Mouse (Mus musculus): ENCODE data around the gene Chchd1. TPM values are rescaled to one million over a fixed set of nuclear protein-coding genes. Genes with fewer than 3 reads are reported as not detected.

Gene Chchd1
- polyA plus RNA-seq, 3 experiments from 2014 or later: 136 to 163 (median 137) TPM

DNA sequence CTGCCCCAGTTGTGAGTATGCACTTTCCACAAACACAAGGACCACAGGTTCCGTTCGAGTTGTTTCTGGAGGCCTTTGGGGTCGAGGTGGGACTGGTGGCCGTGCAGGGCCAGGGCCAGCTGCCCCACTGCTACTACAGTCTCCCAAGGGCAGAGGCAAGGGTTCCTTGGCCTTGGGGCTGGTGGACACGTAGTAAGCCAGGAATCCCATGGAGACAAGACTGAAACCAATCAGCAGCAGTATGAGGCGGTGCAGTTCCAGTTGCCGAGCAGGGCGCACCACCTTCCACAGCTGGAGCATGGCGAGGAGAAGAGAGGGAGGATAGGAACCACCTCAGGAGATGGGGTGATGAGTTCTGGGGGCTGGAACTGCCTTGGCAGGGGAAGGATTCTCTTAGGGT lies 27.1 kb downstream of the Chchd1 start:
- no peak for ATAC-seq

DNA sequence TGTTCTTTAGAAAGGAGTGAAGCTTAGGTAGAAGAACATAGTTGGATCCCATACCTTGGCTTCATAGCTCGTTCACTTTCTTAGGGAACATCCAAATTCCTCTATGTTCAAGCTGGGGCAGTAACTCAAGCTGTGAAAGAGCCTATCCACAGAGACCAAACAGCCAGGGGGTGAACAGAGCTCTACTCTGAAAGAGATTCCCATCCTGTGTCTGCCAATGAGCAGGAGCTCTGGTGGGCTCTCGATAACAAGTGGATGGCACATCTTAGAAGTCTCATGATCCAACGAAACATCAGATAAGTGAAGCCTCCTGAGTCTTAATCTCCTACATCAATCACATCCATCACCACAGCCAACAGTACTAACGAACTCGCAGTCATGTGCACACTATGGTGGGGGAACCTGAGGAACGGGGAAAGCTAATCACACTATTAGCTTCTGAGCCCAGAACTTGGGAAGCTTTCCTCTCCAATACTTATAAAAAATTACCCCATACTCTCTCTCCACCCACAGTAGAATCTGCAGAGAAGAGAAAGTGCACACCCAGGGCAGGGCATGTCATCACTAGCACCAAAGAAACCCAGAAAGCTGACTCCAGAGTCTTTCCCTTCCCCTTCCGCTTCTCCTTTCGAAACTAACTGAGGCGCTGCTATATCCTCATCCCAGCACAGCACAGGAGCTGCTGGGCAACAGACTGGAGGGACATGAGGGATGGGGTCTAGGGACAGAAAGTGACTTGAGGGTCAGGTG lies 28.2 kb downstream of the Chchd1 start:
- no peak for ATAC-seq

GRCm38 (mm10) chr14:20733041-20733951 lies 30.5 kb downstream of the Chchd1 start:
- ATAC-seq: no peak

DNA sequence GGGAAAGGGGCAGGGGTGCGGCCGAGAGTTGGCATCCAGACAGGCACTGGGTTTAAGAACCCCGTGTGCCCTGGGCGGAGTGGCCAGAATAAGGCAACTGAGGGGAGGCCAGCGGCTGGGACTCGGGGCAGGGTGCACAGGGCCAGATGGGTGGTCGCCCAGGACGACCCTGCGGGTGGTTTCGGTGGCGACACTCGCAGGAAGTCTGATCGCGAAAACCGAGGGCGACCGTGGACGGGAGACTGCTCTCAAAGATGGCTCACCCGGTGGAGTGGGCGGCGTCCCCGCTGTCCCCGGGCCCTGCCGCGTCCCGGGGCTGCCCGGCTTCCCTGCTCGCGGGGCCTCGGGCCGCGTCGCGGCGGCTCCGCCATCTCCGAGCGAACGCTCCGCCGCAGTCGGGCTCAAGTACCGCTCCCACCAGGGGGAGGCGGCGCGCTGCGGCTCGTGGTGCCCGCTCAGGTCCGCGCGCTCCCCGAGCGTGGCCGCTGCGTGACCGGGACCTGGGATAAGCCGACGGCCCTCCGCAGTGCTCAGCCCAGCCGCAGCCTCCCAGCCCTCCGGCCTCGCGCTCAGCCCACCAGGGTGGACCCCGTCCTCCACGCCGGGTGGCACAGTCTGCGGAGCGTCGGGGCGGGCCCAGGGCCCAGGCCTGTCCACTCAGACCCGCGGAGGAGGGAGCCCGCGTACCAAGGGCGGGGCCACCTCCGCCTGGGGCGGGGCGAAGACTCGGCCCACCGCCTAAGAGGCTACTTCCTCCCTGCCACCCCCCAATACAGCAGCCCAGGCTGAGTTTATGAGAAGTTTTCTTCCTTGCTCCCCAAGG lies 31.4 kb downstream of the Chchd1 start, which contains the start of gene Ndst2:
Gene Ndst2, minus strand, starts transcription at position 611 of the 823 bp plus-strand sequence.
- ATAC-seq: peak; percentile 95

GRCm38 (mm10) chr14:20735052-20735451 lies 32.2 kb downstream of the Chchd1 start:
- ATAC-seq: no peak

DNA sequence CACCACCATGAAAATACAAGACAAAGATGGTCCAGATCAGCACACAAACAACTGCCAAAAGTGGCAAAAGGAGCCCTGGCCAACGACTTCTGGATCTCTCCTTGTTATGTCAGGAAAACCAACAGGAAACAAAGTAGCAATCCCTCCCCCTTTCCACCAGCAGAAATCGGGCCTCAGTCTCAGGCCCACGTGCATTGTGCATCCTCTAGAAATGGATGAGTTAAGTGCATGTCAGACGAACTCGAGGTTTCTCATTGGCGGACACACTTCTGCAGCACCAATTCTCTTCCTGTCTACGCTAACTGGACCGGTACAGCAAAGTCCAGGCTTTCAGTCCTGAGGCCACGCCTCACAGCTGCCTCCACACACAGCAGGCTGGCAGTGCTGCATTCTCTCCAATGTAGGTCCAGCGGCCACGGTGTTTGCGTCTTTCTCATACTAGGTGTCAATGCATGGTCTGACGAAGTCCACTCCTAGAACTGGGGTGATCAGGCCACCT lies 33.1 kb downstream of the Chchd1 start:
- no peak for ATAC-seq

GRCm38 (mm10) chr14:20737306-20737705 lies 34.5 kb downstream of the Chchd1 start:
- ATAC-seq: no peak

DNA sequence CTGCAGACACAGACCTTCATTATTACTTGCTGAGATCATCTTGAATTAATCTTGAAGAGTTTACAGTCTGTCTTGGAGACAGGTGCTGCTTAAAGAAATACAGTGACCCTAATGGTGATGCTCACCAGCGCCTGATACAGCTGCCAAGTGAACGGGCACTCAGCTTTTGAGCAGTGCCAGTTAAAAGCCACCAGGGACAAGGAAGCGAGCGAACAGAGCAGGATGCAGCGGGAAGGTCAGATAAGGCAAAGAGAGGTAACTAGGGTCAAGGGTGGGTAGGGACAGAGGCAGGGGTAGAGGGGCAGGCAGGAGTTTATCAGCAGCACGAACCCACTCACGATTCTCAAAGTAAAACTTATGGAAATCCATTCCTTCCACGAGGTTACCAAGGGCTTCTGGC lies 35.7 kb downstream of the Chchd1 start:
- ATAC-seq: no peak

- no peak for ATAC-seq
Measured at GRCm38 (mm10) chr14:20741301-20741700, 38.5 kb downstream of the Chchd1 start.

GRCm38 (mm10) chr14:20743614-20744013 lies 40.8 kb downstream of the Chchd1 start:
- no peak for ATAC-seq

DNA sequence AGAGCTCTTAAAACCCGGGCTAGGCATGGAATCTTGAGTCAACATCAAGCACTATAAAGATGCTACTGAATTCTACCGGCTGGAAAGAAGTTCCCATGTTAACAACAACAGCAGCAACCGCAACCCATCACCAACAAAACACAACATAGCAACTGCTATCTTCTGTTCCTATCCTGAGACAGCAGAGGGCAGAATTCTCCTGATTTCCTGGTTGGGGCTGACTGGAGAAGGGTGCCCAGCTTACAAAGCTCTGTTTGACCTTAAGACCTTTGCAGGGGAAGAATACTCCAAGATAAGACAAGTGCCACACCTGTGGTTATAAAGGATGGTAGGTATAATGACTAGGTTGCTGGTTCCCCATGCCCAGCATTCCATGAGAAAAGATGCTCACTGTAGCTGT lies 44.1 kb downstream of the Chchd1 start:
- ATAC-seq: no peak

- ATAC-seq: no peak
Measured at GRCm38 (mm10) chr14:20748388-20748787, 45.6 kb downstream of the Chchd1 start.

GRCm38 (mm10) chr14:20749494-20750051 lies 46.8 kb downstream of the Chchd1 start:
- ATAC-seq: no peak

DNA sequence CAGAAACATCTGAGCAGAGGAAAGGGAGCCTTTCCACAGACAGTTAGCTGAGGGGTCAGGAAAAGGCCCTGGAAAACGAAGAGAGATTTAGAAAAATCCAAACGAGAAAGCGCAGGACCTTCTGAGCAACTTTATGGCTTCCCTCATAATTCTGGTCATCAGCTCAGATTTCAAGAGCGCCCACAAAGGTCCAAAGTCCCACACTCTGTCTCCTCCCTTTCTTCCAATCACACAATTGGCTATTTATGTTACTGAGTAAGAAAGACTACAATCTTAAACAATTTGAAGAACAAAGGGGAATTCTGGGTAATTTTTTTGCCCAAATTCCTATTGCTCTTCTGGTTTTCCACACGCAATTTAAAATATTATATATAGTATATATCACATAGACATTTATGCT lies 47.7 kb downstream of the Chchd1 start:
- ATAC-seq: no peak

DNA sequence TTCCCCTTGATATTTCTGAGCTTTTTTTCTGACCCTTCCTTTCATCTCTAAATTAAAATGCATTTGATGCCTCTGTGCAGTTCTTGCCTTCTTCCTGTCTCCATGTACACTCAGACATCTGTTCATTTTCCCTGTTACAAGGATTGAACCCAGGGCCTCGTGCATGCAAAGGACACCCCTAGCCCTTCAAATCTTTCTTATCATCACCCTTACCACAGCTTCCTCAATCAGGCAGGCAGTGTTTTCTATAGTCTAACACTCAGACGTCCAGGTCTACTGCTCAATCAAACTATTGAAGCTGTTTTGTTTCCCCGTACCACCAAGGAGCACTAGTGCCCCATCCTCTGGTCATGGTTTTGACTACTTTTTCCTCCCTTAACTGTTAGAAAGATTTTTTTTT lies 51.0 kb downstream of the Chchd1 start:
- ATAC-seq: no peak

Other genes with a start within 250 kb of the Chchd1 start
- gene Anxa7, start 222.9 kb upstream of the Chchd1 start, polyA plus RNA-seq (2017; shearing (Covaris generic)): 10 to 100 TPM; 63.4 to 98.4 (median 72.4) TPM
- gene Mss51, start 206.1 kb upstream of the Chchd1 start, polyA plus RNA-seq (2017; shearing (Covaris generic)): 1 to 10 TPM; 1.0 to 3.2 (median 1.9) TPM
- 10 to 100 TPM; 26.8 to 45.7 (median 42.5) TPM for gene Ppp3cb, start 156.4 kb upstream of the Chchd1 start, polyA plus RNA-seq (2017; shearing (Covaris generic))
- gene Usp54, start 61.9 kb upstream of the Chchd1 start, polyA plus RNA-seq (2017; shearing (Covaris generic)): 1 to 10 TPM; 1.6 to 2.6 (median 1.7) TPM
- not detected for gene Myoz1, start 46.5 kb upstream of the Chchd1 start, polyA plus RNA-seq (2017; shearing (Covaris generic))
- gene Synpo2l, start 34.7 kb upstream of the Chchd1 start, polyA plus RNA-seq (2017; shearing (Covaris generic)): not detected
- 100 to 1,000 TPM in 2 of 3 experiments, 10 to 100 TPM in 1; 99.7 to 119 (median 115) TPM for gene Sec24c, start 28.7 kb upstream of the Chchd1 start, polyA plus RNA-seq (2017; shearing (Covaris generic))
- 1 to 10 TPM; 4.9 to 6.5 (median 6.3) TPM for gene Fut11, start 8.0 kb upstream of the Chchd1 start, polyA plus RNA-seq (2017; shearing (Covaris generic))
- 10 to 100 TPM; 16.0 to 25.9 (median 24.3) TPM for gene Zswim8, start 4.5 kb downstream of the Chchd1 start, polyA plus RNA-seq (2017; shearing (Covaris generic))
- 10 to 100 TPM in 2 of 3 experiments, 1 to 10 TPM in 1; 7.4 to 14.6 (median 12.3) TPM for gene Ndst2, start 31.6 kb downstream of the Chchd1 start, polyA plus RNA-seq (2017; shearing (Covaris generic))
- gene Camk2g, start 91.1 kb downstream of the Chchd1 start, polyA plus RNA-seq (2017; shearing (Covaris generic)): 10 to 100 TPM; 30.7 to 50.9 (median 31.6) TPM
- gene Plau, start 133.7 kb downstream of the Chchd1 start, polyA plus RNA-seq (2017; shearing (Covaris generic)): under 1 TPM in 1 of 3 experiments, not detected in 2; 0.41 TPM
- gene Vcl, start 226.4 kb downstream of the Chchd1 start, polyA plus RNA-seq (2017; shearing (Covaris generic)): 1 to 10 TPM; 1.1 to 2.8 (median 1.6) TPM